Mouse (Mus musculus): ENCODE data around the gene Ttc28. TPM values are rescaled to one million over a fixed set of nuclear protein-coding genes. Genes with fewer than 3 reads are reported as not detected.

The Ttc28 gene
- polyA plus RNA-seq, 1 experiment from 2014 or later: 18.8 TPM

- H3K27me3 ChIP-seq (replicated peaks): no peaks in the 10 kb centered on the region
- no peak overlapping the region for H3K4me2 ChIP-seq
- no peak overlapping the region for H3K9ac ChIP-seq (replicated peaks)
- H3K36me3 ChIP-seq: no peaks in the 10 kb centered on the region
- WGBS: 93% methylated on average over 3 of the region's 3 CpGs
- peaks cover 22% of the 10 kb centered on the region for H3K4me1 ChIP-seq
- no peaks in the 10 kb centered on the region for H3K9me3 ChIP-seq (replicated peaks)
- H3K27ac ChIP-seq (replicated peaks): no peak overlapping the region
- ATAC-seq (ENCODE audit: low FRiP score): no peak
- no peak overlapping the region for H3K4me3 ChIP-seq (replicated peaks)
These were observed 45.0 kb downstream of the Ttc28 start for GRCm38 (mm10) chr5:110924636-110925035.

DNA sequence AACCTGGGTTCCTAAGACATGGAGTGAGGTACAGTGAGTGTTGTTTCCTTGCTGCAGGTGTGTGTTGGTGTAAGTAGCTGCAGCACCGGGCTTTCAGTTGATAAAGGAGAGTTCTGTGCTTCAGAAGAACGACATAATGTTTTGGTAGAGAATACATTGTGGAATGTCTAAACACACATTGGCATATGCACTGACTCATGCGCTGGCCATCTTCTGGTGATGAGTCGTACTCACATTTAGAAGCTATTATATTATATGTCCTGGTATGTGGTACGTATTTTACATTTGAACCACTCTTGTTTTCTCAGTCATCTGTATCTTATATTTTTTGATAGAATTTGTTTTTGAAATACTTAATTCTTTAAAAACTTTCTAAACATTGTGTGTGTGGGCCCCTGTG is 46.2 kb downstream of the Ttc28 start:
- H3K36me3 ChIP-seq: no peaks in the 10 kb centered on the region
- no peak overlapping the region for H3K4me3 ChIP-seq (replicated peaks)
- H3K9me3 ChIP-seq (replicated peaks): no peaks in the 10 kb centered on the region
- peaks cover 22% of the 10 kb centered on the region for H3K4me1 ChIP-seq
- 91% methylated on average over 5 of the region's 5 CpGs for WGBS
- H3K4me2 ChIP-seq: no peak overlapping the region
- no peak overlapping the region for H3K9ac ChIP-seq (replicated peaks)
- no peaks in the 10 kb centered on the region for H3K27me3 ChIP-seq (replicated peaks)
- H3K27ac ChIP-seq (replicated peaks): no peak overlapping the region
- ATAC-seq (ENCODE audit: low FRiP score): no peak

- WGBS: 64% methylated on average over 3 of the region's 3 CpGs
- Histone ChIP-seq H3K27ac (replicated peaks) (no peak overlapping the region), H3K4me2 (no peak overlapping the region), H3K9ac (replicated peaks) (no peak overlapping the region), H3K9me3 (replicated peaks) (0 out of 2 replicates have a peak, but pooled peaks cover 1% of the 10 kb centered on the region), H3K4me3 (replicated peaks) (no peak overlapping the region), H3K27me3 (replicated peaks) (no peaks in the 10 kb centered on the region), H3K36me3 (no peaks in the 10 kb centered on the region), H3K4me1 (peaks cover 18% of the 10 kb centered on the region)
- ATAC-seq (ENCODE audit: low FRiP score): no peak
These were observed 48.7 kb downstream of the Ttc28 start for GRCm38 (mm10) chr5:110928289-110928688.

DNA sequence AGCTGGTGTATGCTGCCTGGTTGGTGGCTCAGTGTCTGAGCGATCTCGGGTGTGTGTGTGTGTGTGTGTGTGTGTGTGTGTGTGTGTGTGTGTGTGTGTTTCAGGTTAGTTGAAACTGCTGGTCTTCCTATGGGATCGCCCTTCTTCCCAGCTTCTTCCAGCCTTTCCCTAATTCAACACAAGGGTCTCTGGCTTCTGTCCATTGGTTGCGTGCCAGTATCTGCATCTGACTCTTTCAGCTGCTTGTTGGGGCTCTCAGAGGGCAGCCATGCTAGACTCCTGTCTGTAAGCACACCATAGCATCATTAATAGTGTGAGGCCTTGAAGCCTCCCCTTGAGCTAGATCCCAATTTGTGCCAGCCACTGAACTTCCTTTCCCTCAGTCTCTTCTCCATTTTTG is 49.7 kb downstream of the Ttc28 start:
- H3K4me3 ChIP-seq (replicated peaks): no peak overlapping the region
- H3K27me3 ChIP-seq (replicated peaks): no peaks in the 10 kb centered on the region
- WGBS: 80% methylated on average over 4 of the region's 4 CpGs
- no peak overlapping the region for H3K4me2 ChIP-seq
- H3K27ac ChIP-seq (replicated peaks): no peak overlapping the region
- ATAC-seq (ENCODE audit: low FRiP score): no peak
- H3K36me3 ChIP-seq: no peaks in the 10 kb centered on the region
- H3K4me1 ChIP-seq: peaks cover 15% of the 10 kb centered on the region; the same call in 1 of the 2 replicates
- 0 out of 2 replicates have a peak, but pooled peaks cover 2% of the 10 kb centered on the region for H3K9me3 ChIP-seq (replicated peaks)
- no peak overlapping the region for H3K9ac ChIP-seq (replicated peaks)

- WGBS: 47% methylated on average over 5 of the region's 5 CpGs
- no peak for ATAC-seq (ENCODE audit: low FRiP score)
- 0 out of 2 replicates have a peak, but pooled peaks cover 4% of the 10 kb centered on the region for H3K4me1 ChIP-seq
These were observed 57.0 kb downstream of the Ttc28 start for GRCm38 (mm10) chr5:110936606-110937005.

DNA sequence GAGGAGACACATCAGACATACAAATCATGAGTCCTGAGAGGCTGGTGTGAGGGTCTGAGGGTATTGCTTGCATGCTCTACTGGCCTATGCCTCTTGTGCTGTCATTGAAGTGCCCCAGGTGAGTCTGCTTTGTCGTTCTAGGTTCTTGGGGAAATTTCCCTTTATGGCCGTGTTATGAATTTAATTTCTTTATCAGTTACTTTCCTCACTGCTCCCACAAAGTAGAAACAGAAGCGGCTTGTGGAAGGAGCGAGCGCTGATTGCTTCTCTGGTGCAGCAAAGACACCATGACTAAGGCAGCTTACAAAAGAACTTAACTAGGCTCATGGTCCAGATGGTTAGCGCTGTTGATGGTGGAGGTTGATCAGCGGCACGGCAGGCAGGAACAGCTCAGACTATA is 64.7 kb downstream of the Ttc28 start:
- Histone ChIP-seq H3K27ac (replicated peaks) (no peak overlapping the region), H3K36me3 (no peaks in the 10 kb centered on the region), H3K27me3 (replicated peaks) (no peaks in the 10 kb centered on the region), H3K4me2 (no peak overlapping the region), H3K4me3 (replicated peaks) (no peak overlapping the region), H3K9me3 (replicated peaks) (no peaks in the 10 kb centered on the region), H3K9ac (replicated peaks) (no peak overlapping the region), H3K4me1 (peaks cover 20% of the 10 kb centered on the region)
- ATAC-seq (ENCODE audit: low FRiP score): no peak
- 77% methylated on average over 8 of the region's 8 CpGs for WGBS

More at GRCm38 (mm10) chr5:110936606-110937005, 57.0 kb downstream of the Ttc28 start:
- Histone ChIP-seq H3K27me3 (replicated peaks) (no peaks in the 10 kb centered on the region), H3K27ac (replicated peaks) (no peak overlapping the region), H3K4me2 (no peak overlapping the region), H3K4me3 (replicated peaks) (no peak overlapping the region), H3K9ac (replicated peaks) (no peak overlapping the region), H3K9me3 (replicated peaks) (0 out of 2 replicates have a peak, but pooled peaks cover 2% of the 10 kb centered on the region), H3K36me3 (no peaks in the 10 kb centered on the region)

DNA sequence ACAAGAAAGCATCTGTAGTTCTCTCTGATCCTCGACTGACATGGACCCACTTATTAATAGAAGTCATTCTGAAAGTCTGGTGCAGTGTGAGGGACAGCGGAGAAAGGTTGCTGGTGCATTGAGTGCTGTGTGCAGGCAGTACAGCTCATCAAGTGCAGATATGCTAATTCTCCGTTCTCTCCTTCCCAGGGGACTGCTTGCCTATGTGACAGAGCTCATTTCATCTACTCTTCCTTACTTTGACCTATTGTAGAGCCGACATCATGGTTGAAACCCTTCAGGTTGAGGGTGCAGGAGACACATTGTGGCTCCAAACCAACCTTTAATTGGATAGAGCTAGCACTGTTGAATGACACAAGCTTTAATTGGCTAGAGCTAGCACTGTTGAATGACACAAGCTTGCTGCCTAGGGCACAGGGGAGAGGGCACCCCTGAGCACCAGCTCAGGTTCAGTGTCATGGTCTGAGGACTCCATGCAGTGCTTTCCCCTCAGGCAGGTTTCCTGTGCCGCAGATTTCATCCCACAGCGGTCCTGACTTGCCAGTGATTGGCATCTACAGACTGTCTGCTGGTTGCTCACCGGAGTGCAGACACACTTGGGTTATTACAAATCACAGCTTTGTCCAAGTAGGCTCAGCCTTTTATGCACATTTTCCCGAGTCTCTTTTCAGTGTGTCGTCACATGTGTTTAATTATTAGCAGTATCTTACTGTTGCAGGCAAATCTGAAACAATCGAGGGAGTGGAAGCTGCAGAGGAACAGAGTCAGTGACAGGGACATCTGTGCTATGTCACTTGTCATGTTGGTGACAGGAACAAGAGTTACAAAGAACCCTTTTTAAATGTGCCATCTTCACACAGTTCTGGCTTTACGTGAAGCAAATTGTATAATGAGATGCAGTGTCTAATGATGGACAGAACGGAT is 69.1 kb downstream of the Ttc28 start:
- Histone ChIP-seq H3K9me3 (replicated peaks) (no peaks in the 10 kb centered on the region), H3K36me3 (no peaks in the 10 kb centered on the region), H3K27ac (replicated peaks) (no peak overlapping the region), H3K9ac (replicated peaks) (no peak overlapping the region), H3K4me2 (no peak overlapping the region), H3K4me1 (peaks cover 7% of the 10 kb centered on the region; the same call in 1 of the 2 replicates), H3K4me3 (replicated peaks) (no peak overlapping the region), H3K27me3 (replicated peaks) (no peaks in the 10 kb centered on the region)
- no peak for ATAC-seq (ENCODE audit: low FRiP score)
- 56% methylated on average over 12 of the region's 12 CpGs for WGBS

GRCm38 (mm10) chr5:110949791-110950190 is 70.2 kb downstream of the Ttc28 start:
- H3K9me3 ChIP-seq (replicated peaks): no peaks in the 10 kb centered on the region
- WGBS: 59% methylated on average over 3 of the region's 3 CpGs
- no peak overlapping the region for H3K9ac ChIP-seq (replicated peaks)
- no peak overlapping the region for H3K4me3 ChIP-seq (replicated peaks)
- ATAC-seq (ENCODE audit: low FRiP score): no peak
- H3K4me2 ChIP-seq: no peak overlapping the region
- H3K4me1 ChIP-seq: peaks cover 7% of the 10 kb centered on the region; the same call in 1 of the 2 replicates
- H3K36me3 ChIP-seq: no peaks in the 10 kb centered on the region
- no peak overlapping the region for H3K27ac ChIP-seq (replicated peaks)
- H3K27me3 ChIP-seq (replicated peaks): no peaks in the 10 kb centered on the region

DNA sequence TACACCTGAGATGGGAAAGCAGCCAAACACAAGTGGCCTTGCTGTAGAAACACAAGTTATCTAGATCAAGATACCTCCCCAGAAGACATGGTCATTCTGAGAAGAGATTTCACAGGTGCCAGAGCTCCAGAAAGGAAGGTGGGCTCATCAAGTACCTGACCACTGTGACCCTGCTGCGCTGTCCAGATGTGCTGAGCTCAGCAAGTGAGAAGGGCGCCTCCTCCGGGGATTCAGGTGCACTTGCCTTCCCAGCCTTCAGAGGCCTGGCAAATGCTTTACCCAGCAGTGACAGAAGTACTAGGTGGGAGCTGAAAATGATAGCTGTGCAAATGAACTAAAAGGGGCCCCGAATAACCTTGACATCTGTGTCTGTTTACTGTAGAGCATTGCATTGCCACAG is 78.6 kb downstream of the Ttc28 start:
- H3K36me3 ChIP-seq: no peaks in the 10 kb centered on the region
- H3K4me3 ChIP-seq (replicated peaks): no peak overlapping the region
- ATAC-seq (ENCODE audit: low FRiP score): no peak
- no peak overlapping the region for H3K9ac ChIP-seq (replicated peaks)
- H3K27ac ChIP-seq (replicated peaks): no peak overlapping the region
- no peak overlapping the region for H3K4me2 ChIP-seq
- H3K4me1 ChIP-seq: 0 out of 2 replicates have a peak, but pooled peaks cover 9% of the 10 kb centered on the region
- H3K27me3 ChIP-seq (replicated peaks): no peaks in the 10 kb centered on the region
- H3K9me3 ChIP-seq (replicated peaks): no peaks in the 10 kb centered on the region
- 86% methylated on average over 4 of the region's 4 CpGs for WGBS

- H3K9me3 ChIP-seq (replicated peaks): no peaks in the 10 kb centered on the region
- H3K36me3 ChIP-seq: no peaks in the 10 kb centered on the region
- no peak overlapping the region for H3K27ac ChIP-seq (replicated peaks)
- ATAC-seq (ENCODE audit: low FRiP score): no peak
- H3K27me3 ChIP-seq (replicated peaks): no peaks in the 10 kb centered on the region
- WGBS: 35% methylated on average over 4 of the region's 4 CpGs
- H3K4me2 ChIP-seq: no peak overlapping the region
- H3K4me3 ChIP-seq (replicated peaks): no peak overlapping the region
- no peak overlapping the region for H3K9ac ChIP-seq (replicated peaks)
- H3K4me1 ChIP-seq: 0 out of 2 replicates have a peak, but pooled peaks cover 9% of the 10 kb centered on the region
These were observed 80.5 kb downstream of the Ttc28 start for GRCm38 (mm10) chr5:110960067-110960466.

DNA sequence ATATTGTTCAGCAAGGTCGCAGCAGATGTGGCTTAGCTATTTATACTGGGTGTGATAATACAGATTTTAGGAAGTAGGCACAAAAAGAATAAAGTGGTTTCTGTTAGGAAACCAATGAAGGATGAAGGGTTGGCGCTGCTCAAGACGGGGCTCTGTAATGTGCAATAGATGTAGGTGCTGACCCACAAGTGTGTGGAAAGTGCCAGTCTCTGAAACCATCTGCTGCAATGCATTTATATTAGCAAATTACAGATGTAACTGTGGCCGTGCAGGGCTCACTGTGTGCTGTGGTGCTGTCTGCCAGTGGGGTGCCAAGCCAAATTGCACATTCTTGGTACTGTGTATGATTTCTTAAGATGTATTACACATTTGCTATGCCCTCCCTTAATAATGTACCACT is 81.3 kb downstream of the Ttc28 start:
- no peaks in the 10 kb centered on the region for H3K9me3 ChIP-seq (replicated peaks)
- no peak overlapping the region for H3K4me3 ChIP-seq (replicated peaks)
- H3K27ac ChIP-seq (replicated peaks): 0 out of 2 replicates have a peak overlapping the region, but pooled peaks have one; percentile 33
- 0 out of 2 replicates have a peak, but pooled peaks cover 9% of the 10 kb centered on the region for H3K4me1 ChIP-seq
- no peaks in the 10 kb centered on the region for H3K27me3 ChIP-seq (replicated peaks)
- no peak for ATAC-seq (ENCODE audit: low FRiP score)
- no peak overlapping the region for H3K4me2 ChIP-seq
- WGBS: 53% methylated on average over 4 of the region's 4 CpGs
- H3K9ac ChIP-seq (replicated peaks): no peak overlapping the region
- no peaks in the 10 kb centered on the region for H3K36me3 ChIP-seq

- Histone ChIP-seq H3K36me3 (no peaks in the 10 kb centered on the region), H3K4me2 (no peak overlapping the region), H3K4me3 (replicated peaks) (no peak overlapping the region), H3K9ac (replicated peaks) (no peak overlapping the region), H3K27ac (replicated peaks) (no peak overlapping the region), H3K27me3 (replicated peaks) (no peaks in the 10 kb centered on the region), H3K9me3 (replicated peaks) (no peaks in the 10 kb centered on the region), H3K4me1 (no peaks in the 10 kb centered on the region)
- ATAC-seq (ENCODE audit: low FRiP score): no peak
- WGBS: 78% methylated on average over 11 of the region's 11 CpGs
These were observed 88.0 kb downstream of the Ttc28 start for GRCm38 (mm10) chr5:110967483-110968055.

All from neural tube, embryonic 15.5 days (tissue).